Mouse (Mus musculus): Measurements from ENCODE around the gene Map3k12. TPM values are rescaled to one million over a fixed set of nuclear protein-coding genes. Genes with fewer than 3 reads are reported as not detected.

The Map3k12 gene
- total RNA-seq, 2 experiments from 2014 or later, result 1.7 to 1.8 TPM

- no peak for DNase-seq
Observed at GRCm38 (mm10) chr15:102503447-102503846, 13.4 kb downstream of the Map3k12 start, which contains the start of gene Gm10337. TSS of gene Gm10337 (plus strand) at chr15:102503722.

GRCm38 (mm10) chr15:102502254-102502840 lies 14.5 kb downstream of the Map3k12 start:
- DNase-seq, result no peak

DNA sequence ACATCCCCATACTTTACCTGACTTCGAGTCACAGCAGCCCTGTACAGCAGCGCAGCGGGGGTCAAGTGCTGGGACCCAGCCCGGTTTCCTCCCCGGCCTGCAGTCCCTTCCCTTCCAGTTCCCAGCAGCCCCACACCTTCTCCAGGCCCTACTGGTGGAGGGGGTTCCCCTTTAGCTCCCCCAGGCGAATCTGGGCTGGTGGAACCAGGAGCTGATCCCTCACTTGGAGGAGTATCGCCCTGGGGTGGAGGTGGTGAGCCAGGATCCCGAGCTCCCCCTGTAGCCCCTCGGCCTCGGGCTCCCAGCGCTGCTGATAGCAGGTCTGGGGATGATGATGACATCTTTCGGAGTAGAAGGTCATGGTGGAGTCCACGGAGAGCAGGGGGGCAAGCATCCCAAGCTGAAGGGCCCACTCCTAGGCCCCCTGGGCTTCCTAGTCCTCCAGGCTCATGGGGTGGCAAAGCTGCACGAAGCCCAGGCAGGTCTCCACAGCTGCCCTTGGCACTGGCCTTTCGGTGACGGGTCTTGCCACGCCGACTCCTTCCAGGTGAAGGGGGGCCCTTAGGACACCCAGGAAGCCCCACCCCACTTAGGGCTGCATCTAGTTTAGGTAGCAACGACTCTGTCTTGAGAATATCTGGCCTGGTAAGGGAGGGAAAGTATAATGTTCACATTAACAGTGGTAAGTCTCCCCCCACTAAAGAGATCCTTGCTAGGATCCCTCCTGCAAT lies 15.6 kb downstream of the Map3k12 start:
- DNase-seq, result no peak

GRCm38 (mm10) chr15:102500479-102500878 lies 16.4 kb downstream of the Map3k12 start:
- DNase-seq, result no peak

DNA sequence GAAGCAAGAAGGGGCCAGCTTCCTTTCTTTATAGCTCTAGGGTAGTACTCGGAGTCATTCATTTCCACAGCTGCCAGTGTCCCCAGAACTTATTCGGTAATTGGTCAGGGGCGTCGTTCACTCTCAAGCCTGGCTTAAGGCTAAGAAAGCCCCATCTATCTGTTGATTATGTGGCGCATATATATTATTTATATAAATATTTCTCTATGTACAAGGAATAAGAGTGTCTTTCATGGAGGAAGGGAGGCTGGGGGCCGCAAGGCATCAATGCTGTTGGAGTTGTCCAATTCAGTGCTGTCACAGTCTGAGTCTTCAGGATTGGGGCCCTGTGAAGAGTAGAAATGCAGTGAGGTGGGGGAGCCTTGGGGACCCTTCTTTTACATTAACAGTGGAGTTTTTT lies 17.0 kb downstream of the Map3k12 start:
- DNase-seq, result no peak

DNA sequence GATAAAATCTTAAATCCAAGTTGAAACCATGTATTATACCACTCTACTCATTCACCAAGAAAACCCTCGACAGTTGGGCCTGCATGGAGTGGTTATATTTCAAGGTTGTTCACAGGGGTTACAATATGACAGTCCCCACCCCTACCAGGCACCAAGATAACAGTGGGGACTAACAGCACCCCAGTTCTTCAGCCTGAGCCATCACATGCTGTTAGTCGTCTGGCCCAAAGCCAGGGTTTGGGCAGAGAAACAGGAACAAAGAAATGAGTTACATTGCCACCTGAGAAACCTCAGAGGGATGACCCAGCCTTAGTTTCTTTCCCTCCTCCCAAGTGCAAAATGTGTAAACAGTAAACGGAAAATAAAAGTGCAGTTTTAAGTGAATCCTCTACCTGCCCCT lies 17.5 kb downstream of the Map3k12 start:
- no peak for DNase-seq

DNA sequence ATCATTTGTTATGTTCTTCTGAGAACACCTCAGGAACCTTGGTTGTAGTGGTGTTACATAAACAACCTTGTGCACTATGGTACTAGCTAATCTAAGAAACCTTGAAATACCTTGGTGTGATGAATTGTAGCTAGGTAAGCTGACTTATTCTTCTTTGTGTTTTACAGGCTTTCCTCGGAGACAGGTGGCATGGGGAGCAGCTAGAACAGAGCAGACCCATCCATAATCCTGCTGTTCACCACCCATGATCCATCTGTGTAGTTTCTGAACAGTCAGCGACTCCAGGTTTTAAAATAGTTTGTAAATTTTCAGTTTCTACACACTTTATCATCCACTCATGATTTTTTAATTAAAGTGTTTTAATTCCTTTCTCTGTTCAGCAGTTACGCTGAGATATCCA lies 18.5 kb downstream of the Map3k12 start:
- DNase-seq, result no peak

GRCm38 (mm10) chr15:102487664-102488063 lies 29.2 kb downstream of the Map3k12 start:
- DNase-seq, result no peak

DNA sequence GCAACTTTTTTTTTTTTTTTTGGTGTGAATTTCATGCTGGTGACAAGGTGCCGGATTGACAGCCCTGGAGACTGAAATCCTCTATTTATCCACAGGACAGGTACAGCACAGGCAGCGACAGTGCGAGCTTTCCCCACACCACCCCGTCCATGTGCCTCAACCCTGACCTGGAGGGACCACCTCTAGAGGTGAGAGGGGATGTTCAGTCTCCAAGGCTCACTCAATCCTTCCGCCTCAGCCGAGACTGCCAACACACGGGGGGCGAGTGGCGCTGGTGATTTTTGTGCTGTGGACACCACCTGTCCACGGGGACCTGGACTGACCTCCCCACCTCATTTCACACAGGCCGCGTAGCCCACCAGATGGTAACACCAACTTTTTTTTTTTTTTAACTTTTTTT lies 31.0 kb downstream of the Map3k12 start:
- DNase-seq, result no peak

DNA sequence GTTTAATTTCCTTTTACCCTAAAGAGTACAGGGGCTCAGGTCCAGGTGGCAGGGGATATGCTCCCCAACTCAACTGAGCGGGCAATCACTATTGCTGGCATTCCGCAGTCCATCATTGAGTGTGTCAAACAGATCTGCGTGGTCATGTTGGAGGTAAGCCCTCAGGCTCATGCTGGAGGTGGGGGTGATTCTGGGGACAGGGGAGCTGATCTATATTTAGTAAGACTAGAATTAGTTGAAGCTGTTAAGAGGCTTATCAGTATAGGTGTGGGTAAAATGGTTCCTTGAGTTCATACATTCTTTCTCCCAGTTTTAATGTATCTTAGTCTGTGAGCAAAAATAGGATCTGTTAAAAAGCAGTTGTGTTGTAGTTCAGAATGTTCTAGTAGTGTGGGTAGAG lies 33.7 kb downstream of the Map3k12 start:
- no peak for DNase-seq

DNA sequence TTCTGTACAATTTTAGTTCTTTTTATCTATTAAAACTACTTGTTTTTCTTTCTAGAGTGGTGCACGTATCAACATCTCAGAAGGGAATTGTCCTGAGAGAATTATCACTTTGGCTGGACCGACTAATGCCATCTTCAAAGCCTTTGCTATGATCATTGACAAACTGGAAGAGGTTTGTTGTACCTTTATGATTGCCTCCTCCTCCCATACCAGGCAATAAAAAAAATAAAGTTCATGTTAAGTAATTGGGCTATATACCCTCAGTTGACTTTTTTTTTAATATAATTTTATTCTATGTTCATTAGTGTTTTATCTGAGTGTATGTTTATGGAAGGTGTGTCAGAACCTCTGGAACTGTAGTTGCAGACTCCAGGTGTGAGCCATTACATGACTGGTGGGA lies 42.3 kb downstream of the Map3k12 start:
- no peak for DNase-seq

DNA sequence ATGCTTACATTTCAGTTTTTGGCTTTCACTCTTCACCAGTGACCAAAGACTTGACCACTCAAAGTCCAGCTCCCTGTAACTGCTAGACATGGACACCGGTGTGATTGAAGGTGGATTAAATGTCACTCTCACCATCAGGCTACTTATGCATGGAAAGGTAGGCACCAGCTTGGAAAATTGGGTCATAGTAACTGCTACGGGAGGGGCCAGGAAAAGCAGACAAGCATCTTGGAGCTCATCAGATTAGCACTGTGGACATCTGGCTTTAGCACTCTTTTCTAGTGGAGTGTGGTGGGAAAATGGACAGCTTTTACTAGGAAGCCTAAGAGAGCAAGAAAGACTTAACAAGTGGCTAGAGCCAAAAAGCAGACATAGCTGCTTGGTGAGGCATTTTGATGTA lies 43.6 kb downstream of the Map3k12 start:
- no peak for DNase-seq

- DNase-seq, result no peak
Observed at GRCm38 (mm10) chr15:102471727-102472126, 45.1 kb downstream of the Map3k12 start.

- DNase-seq, result no peak
Observed at GRCm38 (mm10) chr15:102471295-102471645, 45.6 kb downstream of the Map3k12 start.

GRCm38 (mm10) chr15:102470605-102471294 lies 46.1 kb downstream of the Map3k12 start:
- DNase-seq, result peak; percentile 88

DNA sequence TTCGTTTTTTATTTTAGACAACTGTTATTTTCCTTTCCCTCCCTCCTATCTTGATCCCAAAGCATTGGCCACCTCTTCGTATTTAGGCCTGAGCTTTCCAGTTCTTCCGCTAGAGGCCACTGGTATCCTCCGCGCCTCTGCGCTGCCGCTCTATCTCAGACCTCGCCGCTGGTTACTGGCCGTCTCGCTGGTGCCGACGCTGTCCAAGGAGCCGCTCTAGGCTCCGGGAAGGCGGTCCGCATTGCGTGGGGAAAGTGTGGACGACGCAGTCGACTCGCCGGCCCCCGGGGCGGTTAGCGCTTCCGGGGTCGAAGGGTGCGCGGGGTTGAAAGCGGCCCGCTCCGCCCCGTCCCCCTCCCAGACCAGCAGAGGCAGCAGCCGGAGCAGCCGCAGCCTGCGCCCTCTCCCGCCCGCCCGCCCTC lies 46.7 kb downstream of the Map3k12 start, which contains the start of gene Pcbp2:
Pcbp2 (plus strand) TSS at position 357 of the 422 bp plus-strand sequence.
- peak; percentile 98 for DNase-seq

- no peak for DNase-seq
Observed at GRCm38 (mm10) chr15:102468675-102469370, 48.0 kb downstream of the Map3k12 start.

- DNase-seq, result no peak
Observed at GRCm38 (mm10) chr15:102463666-102464065, 53.2 kb downstream of the Map3k12 start.

DNA sequence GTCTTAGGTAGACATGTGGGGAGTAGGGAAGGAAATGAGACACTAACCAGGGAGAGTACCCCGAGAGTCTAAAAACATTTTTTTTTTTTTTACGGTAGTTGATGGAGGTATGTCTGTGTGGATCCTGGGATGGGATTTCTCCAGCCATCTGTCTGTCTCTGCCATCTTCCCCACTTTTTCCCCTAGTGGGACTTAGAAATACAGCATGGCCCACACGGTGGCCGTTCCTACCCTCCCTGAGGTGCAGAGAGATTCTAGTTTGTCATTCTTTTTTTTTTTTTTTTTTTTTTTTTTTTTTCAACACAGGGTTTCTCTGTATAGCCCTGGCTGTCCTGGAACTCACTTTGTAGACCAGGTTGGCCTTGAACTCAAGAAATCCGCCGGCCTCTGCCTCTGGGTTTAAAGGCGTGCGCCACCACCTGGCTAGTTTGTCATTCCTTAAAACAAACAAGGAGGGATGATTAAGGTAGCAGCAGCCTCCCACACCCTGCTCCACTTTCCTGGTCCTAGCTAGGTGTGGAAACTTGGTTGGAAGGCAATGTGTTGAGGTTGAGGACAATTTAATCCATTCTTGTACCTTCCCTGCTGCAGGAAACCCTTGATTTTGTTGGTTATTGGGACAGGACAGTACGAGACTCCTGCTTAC lies 55.3 kb downstream of the Map3k12 start:
- DNase-seq, result no peak

- no peak for DNase-seq
Observed at GRCm38 (mm10) chr15:102460971-102461370, 55.9 kb downstream of the Map3k12 start.

DNA sequence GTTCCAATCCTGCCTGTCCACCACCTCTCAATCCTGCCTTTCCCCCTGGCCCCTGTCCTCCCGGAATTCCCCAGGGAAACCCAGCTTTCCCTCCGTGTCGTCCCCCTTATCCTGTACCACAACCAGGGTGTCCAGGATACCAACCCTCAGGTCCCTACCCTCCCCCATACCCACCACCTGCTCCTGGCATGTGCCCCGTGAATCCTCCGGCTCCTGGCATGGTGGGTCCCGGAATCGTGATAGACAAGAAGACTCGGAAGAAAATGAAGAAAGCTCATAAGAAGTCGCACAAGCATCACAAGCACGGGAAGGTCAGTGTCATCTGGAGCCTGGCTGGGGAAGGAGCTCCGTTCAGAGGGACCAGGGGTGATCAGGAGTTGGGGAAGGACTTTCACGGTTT lies 56.5 kb downstream of the Map3k12 start:
- no peak for DNase-seq

GRCm38 (mm10) chr15:102459847-102460246 lies 57.0 kb downstream of the Map3k12 start:
- no peak for DNase-seq
